Mouse (Mus musculus) erythroblast, embryonic 14.5 days (primary cell): ENCODE data around the gene Fis1.

Experiments used
- GATA1 ChIP-seq: IDR thresholded peaks from 2 replicates; pipeline ENCODE4 v1.6.1; 2012; ENCODE audit warnings: low read length, inconsistent platforms, mixed read lengths
- TAL1 ChIP-seq: IDR thresholded peaks from 3 replicates; pipeline ENCODE4 v1.6.1; 2012; ENCODE audit warnings: low read length, inconsistent platforms, mixed read lengths

DNA sequence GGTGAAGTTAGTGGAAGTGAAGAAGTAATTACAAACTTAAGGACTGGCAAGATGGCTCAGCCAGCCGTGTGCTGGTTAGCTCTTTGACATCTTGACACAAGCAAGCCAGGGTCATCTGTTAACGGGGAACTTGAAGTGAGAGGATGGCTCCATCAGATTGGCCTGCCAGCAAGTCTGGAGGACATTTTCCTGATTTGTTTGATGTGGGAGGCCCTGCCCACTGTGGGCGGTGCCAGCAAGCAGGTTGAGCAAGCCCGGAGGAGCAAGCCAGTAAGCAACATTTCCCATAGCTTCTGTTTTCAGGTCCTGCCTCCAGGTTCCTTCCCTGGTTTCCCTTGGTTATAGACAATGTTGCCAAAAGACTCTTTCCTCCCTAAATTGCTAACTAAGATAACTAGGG is 2.5 kb downstream of the Fis1 start:
- no peak for TF ChIP-seq GATA1
- no peak for TF ChIP-seq TAL1
